Mouse (Mus musculus) bone marrow macrophage, adult 2 months (primary cell): ENCODE measurements around the gene Umad1.

Source experiments
- CTCF ChIP-seq: IDR thresholded peaks from 2 replicates; pipeline ENCODE4 v1.5.1; 2012; ENCODE audit warnings: low read depth, mild to moderate bottlenecking, low read length, moderate library complexity
- POLR2A ChIP-seq: IDR thresholded peaks from 2 replicates; pipeline ENCODE4 v1.6.1; 2012; ENCODE audit warnings: mild to moderate bottlenecking, low read depth, low read length, borderline replicate concordance

DNA sequence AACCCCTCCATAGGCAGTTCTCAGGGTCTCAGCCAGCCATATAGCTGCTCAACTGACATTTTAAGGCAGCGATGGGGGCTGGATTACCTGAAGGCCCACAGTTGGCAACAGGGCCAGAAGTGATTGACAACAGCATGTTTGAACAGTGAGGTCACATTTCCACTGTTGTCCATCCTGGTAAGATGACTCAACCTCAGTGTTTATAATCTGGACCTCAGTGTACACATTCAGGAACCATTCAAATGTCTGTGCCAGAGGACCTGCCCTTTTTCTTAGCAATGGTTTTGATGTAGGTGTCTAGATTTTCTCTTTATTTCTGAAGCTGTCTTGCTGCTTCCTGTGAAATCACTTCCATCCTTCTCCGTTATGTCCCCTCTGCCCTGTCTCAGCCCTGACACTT lies 88.1 kb downstream of the Umad1 start:
- TF ChIP-seq CTCF = no peak
- TF ChIP-seq POLR2A = no peak
